ENCODE assay signal across 30 mouse cellular contexts in genomic region chr11:97128956-97129355, GRCm38 (mm10). TPM values are rescaled to one million over a fixed set of nuclear protein-coding genes. Genes with fewer than 3 reads are reported as not detected.
DNase-seq lines count a peak whose midpoint lies in the region; ATAC-seq and TF ChIP-seq lines count a peak whose summit lies in the region.
"Had no signal": no experiment of that assay in that cellular context is flagged by ENCODE, and none has a peak within 500 bp of the region (broad histone marks: within the 10 kb centered on the region; RNA-seq: fewer than 3 reads in every experiment).

No protein-coding gene starts in this region.

- H3K9ac ChIP-seq in midbrain, embryonic 13.5 days (replicated peaks), result no peak overlapping the region
- H3K9ac ChIP-seq in MEL (ENCODE audit: control insufficient read depth, low read depth, low read length, poor library complexity, severe bottlenecking), result peak overlapping the region; percentile 37
- H3K9ac ChIP-seq: embryonic facial prominence, embryonic 12.5 days; embryonic facial prominence, embryonic 15.5 days; forebrain, postnatal 0 days; heart, embryonic 12.5 days; heart, embryonic 15.5 days; hindbrain, embryonic 14.5 days had no signal

- no peak for TF ChIP-seq CTCF in MEL (IDR thresholded peaks at IDR 0.05 in 2 of 3, conservative IDR thresholded peaks at IDR 0.05 in 1 of 3; ENCODE audit: control insufficient read depth in 1 of 3, insufficient read depth in 1 of 3, low read depth in 2 of 3, low read length in 3 of 3, poor library complexity in 1 of 3, severe bottlenecking in 1 of 3)
- TF ChIP-seq CTCF in layer of hippocampus, adult 2 months (conservative IDR thresholded peaks at IDR 0.05), result no peak

- TF ChIP-seq EP300 in MEL (IDR thresholded peaks at IDR 0.05; ENCODE audit: low read depth in 1 of 2, low read length in 2 of 2), result peak; percentile 26 to 51; a peak in 3 of 4 replicates

- ATAC-seq in midbrain, embryonic 13.5 days, result no peak
- ATAC-seq: forebrain, embryonic 14.5 days; forebrain, postnatal 0 days; hindbrain, postnatal 0 days had no signal

- H3K27ac ChIP-seq in midbrain, embryonic 10.5 days (replicated peaks), result no peak overlapping the region
- H3K27ac ChIP-seq in midbrain, embryonic 13.5 days, result no peak overlapping the region
- H3K27ac ChIP-seq in MEL (ENCODE audit: control insufficient read depth, low read depth, low read length), result peak overlapping the region; percentile 66
- H3K27ac ChIP-seq in layer of hippocampus, adult 2 months, result no peak overlapping the region
- H3K27ac ChIP-seq: embryonic facial prominence, embryonic 12.5 days; embryonic facial prominence, embryonic 15.5 days; gastrocnemius, adult 2 months; heart, embryonic 15.5 days; hindbrain, embryonic 10.5 days; hindbrain, embryonic 14.5 days; hindbrain, postnatal 0 days had no signal

- peak; percentile 9 for DNase-seq in midbrain, embryonic 10.5 days (ENCODE audit: low spot score)
- DNase-seq in MEL (ENCODE audit: low read depth, low spot score), result peak; percentile 69
- DNase-seq in induced T-regulatory cell, adult 2 months (ENCODE audit: low read depth), result peak; percentile 79
- no peak for DNase-seq in layer of hippocampus, adult 2 months (ENCODE audit: low spot score in 2 of 2)
- no peak for DNase-seq in layer of hippocampus, adult 9-10 months (ENCODE audit: low spot score)
- no peak for DNase-seq in cerebellum, postnatal 25 days
- no peak for DNase-seq in layer of hippocampus, postnatal 14 days (ENCODE audit: low spot score in 2 of 2)
- DNase-seq: adrenal gland, adult 2 months; adrenal gland, postnatal 14 days; B cell, adult 2 months; cerebellum, adult 11-12 months; cerebellum, adult 8-10 months; cerebellum, postnatal 10 days; forebrain, postnatal 0 days; gastrocnemius, adult 2 months; gastrocnemius, postnatal 14 days; heart, adult 18-20 months; heart, postnatal 10 days; heart, postnatal 36 days had no signal

- H3K9me3 ChIP-seq in midbrain, embryonic 10.5 days (replicated peaks), result no peaks in the 10 kb centered on the region
- H3K9me3 ChIP-seq in midbrain, embryonic 13.5 days, result no peaks in the 10 kb centered on the region
- no peaks in the 10 kb centered on the region for H3K9me3 ChIP-seq in MEL (replicated peaks; ENCODE audit: insufficient read depth, low read length)
- H3K9me3 ChIP-seq: embryonic facial prominence, embryonic 12.5 days; embryonic facial prominence, embryonic 15.5 days; G1E; heart, embryonic 12.5 days; heart, embryonic 15.5 days; hindbrain, embryonic 10.5 days had no signal

- no peaks in the 10 kb centered on the region for H3K36me3 ChIP-seq in midbrain, embryonic 10.5 days
- no peaks in the 10 kb centered on the region for H3K36me3 ChIP-seq in midbrain, embryonic 13.5 days
- peaks cover 0 to 30% of the 10 kb centered on the region in 2 experiments; a peak in 2 of 4 replicates for H3K36me3 ChIP-seq in MEL (ENCODE audit: control insufficient read depth in 1 of 2, insufficient read depth in 2 of 2, low read length in 2 of 2)
- H3K36me3 ChIP-seq: embryonic facial prominence, embryonic 12.5 days; embryonic facial prominence, embryonic 15.5 days; G1E; heart, embryonic 12.5 days; heart, embryonic 15.5 days; hindbrain, embryonic 10.5 days had no signal

- H3K4me1 ChIP-seq in midbrain, embryonic 10.5 days, result peaks cover 53% of the 10 kb centered on the region
- peaks cover 24% of the 10 kb centered on the region for H3K4me1 ChIP-seq in midbrain, embryonic 13.5 days (replicated peaks)
- H3K4me1 ChIP-seq in MEL (ENCODE audit: control insufficient read depth in 1 of 2, insufficient read depth in 2 of 2, low read length in 2 of 2), result peaks cover 29 to 35% of the 10 kb centered on the region in 2 experiments

- H3K79me2 ChIP-seq in MEL (ENCODE audit: control insufficient read depth, insufficient read depth, low read length, poor library complexity), result no peaks in the 10 kb centered on the region; the same call in 1 of the 2 replicates

- 66% methylated on average over 3 of the region's 3 CpGs for WGBS in midbrain, embryonic 10.5 days
- 74% methylated on average over 3 of the region's 3 CpGs for WGBS in midbrain, embryonic 13.5 days

- peaks cover 99% of the 10 kb centered on the region for H3K27me3 ChIP-seq in midbrain, embryonic 10.5 days (ENCODE audit: low read depth, poor library complexity, severe bottlenecking)
- peaks cover 41% of the 10 kb centered on the region for H3K27me3 ChIP-seq in midbrain, embryonic 13.5 days
- no peaks in the 10 kb centered on the region for H3K27me3 ChIP-seq in MEL (ENCODE audit: control insufficient read depth in 1 of 2, insufficient read depth in 2 of 2, low read length in 2 of 2)

- no peak overlapping the region for H3K4me3 ChIP-seq in midbrain, embryonic 10.5 days
- H3K4me3 ChIP-seq in midbrain, embryonic 13.5 days (replicated peaks), result no peak overlapping the region
- peak overlapping the region; percentile 17 to 55 for H3K4me3 ChIP-seq in MEL (ENCODE audit: control insufficient read depth in 1 of 2, insufficient read depth in 1 of 2, low read depth in 2 of 2, low read length in 2 of 2)
- H3K4me3 ChIP-seq in layer of hippocampus, adult 2 months, result no peak overlapping the region
- H3K4me3 ChIP-seq: embryonic facial prominence, embryonic 12.5 days; embryonic facial prominence, embryonic 15.5 days; gastrocnemius, adult 2 months; heart, embryonic 12.5 days; heart, embryonic 15.5 days; hindbrain, embryonic 10.5 days had no signal

- H3K4me2 ChIP-seq in midbrain, embryonic 13.5 days (replicated peaks), result no peak overlapping the region
- H3K4me2 ChIP-seq: embryonic facial prominence, embryonic 12.5 days; embryonic facial prominence, embryonic 15.5 days; heart, embryonic 12.5 days; heart, embryonic 15.5 days; hindbrain, embryonic 14.5 days had no signal

- no peak for TF ChIP-seq RAD21 in MEL (IDR thresholded peaks at IDR 0.05; ENCODE audit: low read depth, low read length)

- no peak for TF ChIP-seq POLR2A in MEL (IDR thresholded peaks at IDR 0.05; ENCODE audit: control insufficient read depth in 1 of 2, insufficient read depth in 1 of 2, low read depth in 1 of 2, low read length in 2 of 2, poor library complexity in 1 of 2)

TF ChIP-seq in MEL, 35 proteins besides CTCF, POLR2A, EP300 and RAD21:
- TF ChIP-seq ETS1 (IDR thresholded peaks at IDR 0.05; ENCODE audit: low read depth, low read length) (peak; percentile 51; the same call in 1 of the 2 replicates), NRF1 (IDR thresholded peaks at IDR 0.05; ENCODE audit: insufficient read depth, low read depth, low read length, poor library complexity, severe bottlenecking) (no peak), SIN3A (IDR thresholded peaks at IDR 0.05; ENCODE audit: low read length) (0 out of 2 replicates have a peak, but pooled peaks have one; percentile 38), CHD2 (IDR thresholded peaks at IDR 0.05; ENCODE audit: low read length) (0 out of 2 replicates have a peak, but pooled peaks have one; percentile 38), ELF1 (IDR thresholded peaks at IDR 0.05; ENCODE audit: low read depth, low read length) (0 out of 2 replicates have a peak, but pooled peaks have one; percentile 22), MXI1 (IDR thresholded peaks at IDR 0.05; ENCODE audit: low read depth, low read length) (peak; percentile 41; the same call in 1 of the 2 replicates), RCOR1 (IDR thresholded peaks at IDR 0.05; ENCODE audit: low read depth, low read length) (peak; percentile 54; the same call in 1 of the 2 replicates), MYB (IDR thresholded peaks at IDR 0.05; ENCODE audit: low read depth, low read length) (no peak)
TF ChIP-seq in MEL: peak in this region for 6.

RNA-seq across cellular contexts. Expression of gene Tbx21, which starts 13.8 kb away (rescaled TPM):
- polyA plus RNA-seq in midbrain, embryonic 10.5 days (2016; fragmentation: Nextera tagmentation; extraction: Ambion mirVana), result 0.10 and 0.25 TPM in 2 replicates
- 0.08 and 0.16 TPM in 2 replicates for polyA plus RNA-seq in midbrain, embryonic 13.5 days (2015; fragmentation: Nextera tagmentation; extraction: Ambion mirVana)
- total RNA-seq in MEL (2012; rRNA removed), result not detected in 2 replicates
- polyA plus RNA-seq in MEL (2012; ENCODE audit: insufficient read depth in 1 of 2, insufficient read length in 2 of 2, low read depth in 1 of 2, low replicate concordance in 2 of 2, missing spikeins in 1 of 2), result not detected
- total RNA-seq in layer of hippocampus, adult 2 months (2021), result under 1 TPM; 0.17 to 0.23 TPM
- under 1 TPM in 1 of 2 experiments, not detected in 1; 0.19 TPM for total RNA-seq in layer of hippocampus, postnatal 14 days (2021)
- total RNA-seq: G1E; heart, postnatal 10 days; heart, postnatal 36 days had no signal
- polyA plus RNA-seq: G1E; heart, embryonic 12.5 days; hindbrain, embryonic 14.5 days; intestine, embryonic 14.5 days had no signal

RNA-seq across cellular contexts. Expression of gene Tbkbp1, which starts 22.3 kb away (rescaled TPM):
- 4.3 and 4.9 TPM in 2 replicates for polyA plus RNA-seq in midbrain, embryonic 10.5 days (2016; fragmentation: Nextera tagmentation; extraction: Ambion mirVana)
- polyA plus RNA-seq in midbrain, embryonic 13.5 days (2015; fragmentation: Nextera tagmentation; extraction: Ambion mirVana), result 5.6 and 6.7 TPM in 2 replicates
- 10.3 and 11.7 TPM in 2 replicates for total RNA-seq in MEL (2012; rRNA removed)
- 10 to 100 TPM in 1 of 2 experiments, not detected in 1; 33.5 TPM for polyA plus RNA-seq in MEL (2012; ENCODE audit: insufficient read depth in 1 of 2, insufficient read length in 2 of 2, low read depth in 1 of 2, low replicate concordance in 2 of 2, missing spikeins in 1 of 2)
- 10 to 100 TPM; 91.8 to 96.9 TPM for total RNA-seq in layer of hippocampus, adult 2 months (2021)
- total RNA-seq in layer of hippocampus, postnatal 14 days (2021), result 10 to 100 TPM; 60.9 to 68.4 TPM

RNA-seq across cellular contexts. Expression of gene Kpnb1, which starts 58.7 kb away (rescaled TPM):
- 82.9 and 95.7 TPM in 2 replicates for polyA plus RNA-seq in midbrain, embryonic 10.5 days (2016; fragmentation: Nextera tagmentation; extraction: Ambion mirVana)
- 43.0 and 47.3 TPM in 2 replicates for polyA plus RNA-seq in midbrain, embryonic 13.5 days (2015; fragmentation: Nextera tagmentation; extraction: Ambion mirVana)
- total RNA-seq in MEL (2012; rRNA removed), result 260 and 275 TPM in 2 replicates
- 100 to 1,000 TPM; 237 to 463 TPM for polyA plus RNA-seq in MEL (2012; ENCODE audit: insufficient read depth in 1 of 2, insufficient read length in 2 of 2, low read depth in 1 of 2, low replicate concordance in 2 of 2, missing spikeins in 1 of 2)
- 100 to 1,000 TPM; 128 to 133 TPM for total RNA-seq in layer of hippocampus, adult 2 months (2021)
- total RNA-seq in layer of hippocampus, postnatal 14 days (2021), result 100 to 1,000 TPM; 129 to 132 TPM

Comparison
In these comparisons a context has a peak if more than half of its experiments do, and no peak if none do; other contexts are left out.
1. DNase-seq: peak in midbrain, embryonic 10.5 days (single experiment), MEL (single experiment) and induced T-regulatory cell, adult 2 months (single experiment); none in layer of hippocampus, adult 2 months (0 of 2), layer of hippocampus, adult 9-10 months (single experiment), cerebellum, postnatal 25 days (0 of 2) and layer of hippocampus, postnatal 14 days (0 of 2).
2. H3K4me3 ChIP-seq: peak in MEL (2 of 2); none in midbrain, embryonic 10.5 days (single experiment), midbrain, embryonic 13.5 days (single experiment) and layer of hippocampus, adult 2 months (single experiment).